Mouse (Mus musculus): ENCODE measurements at regions not wholly inside any gene's neighbourhood (a gene's known extent, or its start where the extent isn't known, plus 50 kb on each side); places are given as distances from the start of the nearest gene placed in this dataset.

DNA sequence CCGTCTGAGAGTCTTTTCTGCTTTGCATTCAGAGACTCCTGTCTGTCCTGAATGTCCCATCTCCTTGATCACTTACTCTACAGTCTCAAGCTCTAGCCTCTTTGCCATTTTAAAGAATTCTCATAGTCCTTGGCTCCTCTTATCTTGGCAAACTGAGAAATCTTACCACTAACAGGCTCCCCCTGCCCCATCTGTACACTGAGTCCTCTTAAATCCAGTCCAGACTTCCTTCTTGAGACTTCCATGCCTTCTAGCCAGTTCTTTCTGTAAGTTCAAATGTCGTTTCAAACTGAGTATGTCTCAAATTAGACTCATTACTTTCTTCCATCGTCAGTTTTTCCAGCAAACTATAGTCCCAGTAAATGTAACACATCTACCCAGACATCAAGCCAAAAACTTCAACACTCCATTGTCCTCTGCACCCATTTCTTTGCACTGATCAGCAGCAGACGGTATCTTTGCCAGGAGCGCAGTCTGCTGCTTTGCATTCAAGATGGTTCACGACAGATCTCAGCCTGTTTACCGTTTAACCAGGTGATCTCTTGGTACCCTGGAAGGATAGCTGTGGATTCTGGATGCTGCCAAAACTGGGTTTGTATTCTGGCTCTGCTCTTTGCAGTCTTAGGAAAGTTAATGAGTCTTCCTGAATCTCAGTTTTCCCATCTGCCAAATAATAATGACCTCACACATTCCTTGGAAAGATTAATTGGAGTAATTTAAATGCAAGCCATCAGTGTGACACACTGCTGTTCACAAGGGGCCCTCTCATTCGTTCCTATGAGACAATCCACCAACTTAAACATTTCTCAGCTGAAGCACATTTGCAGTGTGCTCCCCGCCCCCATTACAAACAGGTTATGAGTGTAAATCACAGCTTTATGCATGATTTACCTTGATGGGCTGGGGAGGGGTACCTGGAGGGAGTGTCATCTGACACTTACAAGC, 53.4 kb upstream of the Dab2 start:
- Histone ChIP-seq H3K27ac (ENCODE audit: insufficient read depth, low read length) (no peak overlapping the region), H3K4me3 (ENCODE audit: insufficient read depth, low read length) (no peak overlapping the region), H3K4me1 (ENCODE audit: control insufficient read depth, insufficient read depth, low read length) (no peaks in the 10 kb centered on the region)
- TF ChIP-seq CTCF (IDR thresholded peaks at IDR 0.05; ENCODE audit: extremely low read depth, insufficient read depth, low read length) (no peak), POLR2A (IDR thresholded peaks at IDR 0.05; ENCODE audit: extremely low read depth, insufficient read depth, low read length) (no peak)

DNA sequence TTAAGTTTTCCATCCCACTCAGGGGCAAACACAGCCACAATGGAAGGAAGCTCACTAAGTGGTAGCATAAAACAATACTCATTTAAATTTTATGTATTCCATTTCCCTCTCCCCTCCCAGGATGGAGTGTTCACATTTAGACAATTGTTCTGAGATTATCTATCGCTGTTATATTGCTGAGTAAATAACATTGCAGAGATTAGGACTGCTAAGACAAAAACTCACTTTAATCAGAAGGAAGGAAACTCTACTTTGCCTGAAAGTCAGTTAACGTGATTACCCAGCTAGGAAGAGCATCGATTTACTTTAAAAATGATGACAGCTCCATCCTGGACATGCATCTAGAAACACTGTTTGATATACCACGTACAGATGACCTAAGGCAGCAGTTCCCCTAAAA, 51.1 kb upstream of the Dab2 start:
- Histone ChIP-seq H3K4me1 (ENCODE audit: control insufficient read depth, insufficient read depth, low read length) (no peaks in the 10 kb centered on the region), H3K27ac (ENCODE audit: insufficient read depth, low read length) (no peak overlapping the region), H3K4me3 (ENCODE audit: insufficient read depth, low read length) (no peak overlapping the region)
- TF ChIP-seq POLR2A (IDR thresholded peaks at IDR 0.05; ENCODE audit: extremely low read depth, insufficient read depth, low read length) = no peak
- no peak for TF ChIP-seq CTCF (IDR thresholded peaks at IDR 0.05; ENCODE audit: extremely low read depth, insufficient read depth, low read length)
